Comparison of ENCODE assay signal across 18 mouse cellular contexts in the genomic region with DNA sequence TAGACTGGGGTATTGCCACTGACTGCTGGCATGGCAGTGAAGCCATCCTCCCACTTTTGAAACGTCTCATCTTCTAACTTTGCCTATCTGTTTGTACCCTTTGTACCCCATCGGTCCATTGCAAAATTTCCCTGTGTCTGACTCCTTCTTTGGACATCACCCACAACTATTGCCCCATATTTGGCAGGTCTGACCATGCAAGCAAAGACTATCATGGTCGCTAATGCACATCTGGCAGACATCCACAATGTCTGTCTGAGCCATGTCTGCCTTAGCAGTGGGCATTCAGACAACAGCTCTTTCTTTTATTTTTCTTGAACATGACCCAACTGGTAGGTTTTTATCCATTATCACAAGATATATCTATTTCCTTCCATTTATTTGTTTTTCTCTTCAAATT. TPM values are rescaled to one million over a fixed set of nuclear protein-coding genes. Genes with fewer than 3 reads are reported as not detected.
DNase-seq lines count a peak whose midpoint lies in the region; ATAC-seq and TF ChIP-seq lines count a peak whose summit lies in the region.
"Had no signal": no experiment of that assay in that cellular context is flagged by ENCODE, and none has a peak within 500 bp of the region (broad histone marks: within the 10 kb centered on the region; RNA-seq: fewer than 3 reads in every experiment).

No protein-coding gene starts in this region.

- H3K4me3 ChIP-seq in liver, postnatal 0 days (ENCODE audit: low read depth, low read length): no peak overlapping the region
- no peak overlapping the region for H3K4me3 ChIP-seq in myocyte
- H3K4me3 ChIP-seq: embryonic facial prominence, embryonic 12.5 days; hindbrain, embryonic 13.5 days; limb, embryonic 15.5 days; midbrain, embryonic 10.5 days had no signal

- 43% methylated on average over 3 of the region's 3 CpGs for WGBS in liver, postnatal 0 days (ENCODE audit: insufficient replicate concordance)

- no peak for TF ChIP-seq CTCF in liver, postnatal 0 days (IDR thresholded peaks at IDR 0.05; ENCODE audit: low read depth)

- no peaks in the 10 kb centered on the region for H3K4me1 ChIP-seq in liver, postnatal 0 days (ENCODE audit: insufficient read depth)
- H3K4me1 ChIP-seq: embryonic facial prominence, embryonic 12.5 days; hindbrain, embryonic 13.5 days; limb, embryonic 15.5 days; midbrain, embryonic 10.5 days had no signal

- ATAC-seq in liver, postnatal 0 days: peak; percentile 94

- no peak overlapping the region for H3K9ac ChIP-seq in liver, postnatal 0 days (replicated peaks)
- H3K9ac ChIP-seq: embryonic facial prominence, embryonic 12.5 days; hindbrain, embryonic 13.5 days; limb, embryonic 15.5 days had no signal

- intact Hi-C loops in heart, postnatal 10 days (cut with DNase I): no loop called here

- TF ChIP-seq EP300 in liver, postnatal 0 days (IDR thresholded peaks at IDR 0.05; ENCODE audit: low read depth): peak; percentile 16; the same call in 1 of the 2 replicates

- DNase-seq in adrenal gland, postnatal 10 days: peak; percentile 55
- no peak for DNase-seq in adrenal gland, postnatal 25 days
- DNase-seq in liver, postnatal 0 days: peak; percentile 51
- DNase-seq in liver: no peak
- DNase-seq in adrenal gland, postnatal 14 days: peak; percentile 23
- DNase-seq in heart, postnatal 10 days: no peak
- DNase-seq in retina, postnatal 1 day: no peak
- DNase-seq: B cell, adult 2 months; cerebellum, adult 9-10 months; kidney, adult 8-10 months; lung, adult 2 months; lung, postnatal 4 days; thymus, postnatal 4 days had no signal

- no peak overlapping the region for H3ac ChIP-seq in myocyte (ENCODE audit: control insufficient read depth, insufficient read length)

- no peaks in the 10 kb centered on the region for H3K9me3 ChIP-seq in liver, postnatal 0 days (ENCODE audit: low read length)
- H3K9me3 ChIP-seq: embryonic facial prominence, embryonic 12.5 days; hindbrain, embryonic 13.5 days; limb, embryonic 15.5 days; midbrain, embryonic 10.5 days had no signal

- no peaks in the 10 kb centered on the region for H3K36me3 ChIP-seq in liver, postnatal 0 days (replicated peaks; ENCODE audit: insufficient read depth, low read length)
- no peaks in the 10 kb centered on the region for H3K36me3 ChIP-seq in myocyte (ENCODE audit: control insufficient read depth, insufficient read depth)
- H3K36me3 ChIP-seq: embryonic facial prominence, embryonic 12.5 days; hindbrain, embryonic 13.5 days; limb, embryonic 15.5 days; midbrain, embryonic 10.5 days had no signal

- no peaks in the 10 kb centered on the region for H3K79me2 ChIP-seq in myocyte (ENCODE audit: control insufficient read depth, insufficient read depth)

- no peak overlapping the region for H3K4me2 ChIP-seq in liver, postnatal 0 days (ENCODE audit: low read depth, low read length)
- H3K4me2 ChIP-seq in myocyte (ENCODE audit: low read depth): peak overlapping the region; percentile 45
- H3K4me2 ChIP-seq: embryonic facial prominence, embryonic 12.5 days; hindbrain, embryonic 13.5 days; limb, embryonic 15.5 days had no signal

- H3K27ac ChIP-seq in liver, postnatal 0 days (ENCODE audit: low read depth): no peak overlapping the region
- H3K27ac ChIP-seq: embryonic facial prominence, embryonic 12.5 days; hindbrain, embryonic 13.5 days; limb, embryonic 15.5 days; midbrain, embryonic 10.5 days had no signal

- H3K27me3 ChIP-seq in liver, postnatal 0 days (ENCODE audit: insufficient read depth, low read length): no peaks in the 10 kb centered on the region
- no peaks in the 10 kb centered on the region for H3K27me3 ChIP-seq in myocyte (ENCODE audit: control insufficient read depth, insufficient read depth, insufficient read length)
- H3K27me3 ChIP-seq: embryonic facial prominence, embryonic 12.5 days; hindbrain, embryonic 13.5 days; limb, embryonic 15.5 days had no signal

- no peak for TF ChIP-seq POLR2A in myocyte (IDR thresholded peaks at IDR 0.05; ENCODE audit: insufficient read length, low read depth)

TF ChIP-seq in myocyte, 11 proteins besides CTCF, POLR2A, EP300 and RAD21:
- TF ChIP-seq TCF12 (IDR thresholded peaks at IDR 0.05; ENCODE audit: insufficient read depth, poor library complexity, severe bottlenecking) (no peak), CEBPB (IDR thresholded peaks at IDR 0.05; ENCODE audit: insufficient read depth, poor library complexity, severe bottlenecking) (peak; percentile 90), REST (IDR thresholded peaks at IDR 0.05; ENCODE audit: insufficient read depth, insufficient read length) (no peak), E2F4 (IDR thresholded peaks at IDR 0.05; ENCODE audit: insufficient read depth) (no peak), SRF (IDR thresholded peaks at IDR 0.05; ENCODE audit: control insufficient read depth, insufficient read length, low read depth) (peak; percentile 85), TCF3 (IDR thresholded peaks at IDR 0.05; ENCODE audit: insufficient read length, low read depth) (no peak)
TF ChIP-seq in myocyte: peak in this region for 2.

RNA-seq across cellular contexts. Expression of a gene that starts 25.3 kb away (rescaled TPM):
- 1 to 10 TPM; 5.4 to 5.8 TPM for total RNA-seq in adrenal gland, postnatal 10 days (2021)
- 1.9 and 2.0 TPM in 2 replicates for total RNA-seq in adrenal gland, postnatal 25 days (2021)
- 1.3 and 1.5 TPM in 2 replicates for polyA plus RNA-seq in liver, postnatal 0 days (2015; fragmentation: Nextera tagmentation; extraction: Ambion mirVana)
- total RNA-seq in adrenal gland, postnatal 14 days (2021): 2.8 and 4.7 TPM in 2 replicates
- 0.13 TPM for polyA plus RNA-seq in myocyte (2012; fragmentation: generic; extraction: Trizol)
- total RNA-seq in heart, postnatal 10 days (2021): under 1 TPM; 0.60 to 0.79 TPM

Comparison
In these comparisons a context has a peak if more than half of its experiments do, and no peak if none do; other contexts are left out.
1. DNase-seq: peak in adrenal gland, postnatal 10 days (single experiment), liver, postnatal 0 days (single experiment) and adrenal gland, postnatal 14 days (single experiment); none in adrenal gland, postnatal 25 days (single experiment), liver (single experiment), heart, postnatal 10 days (0 of 2) and retina, postnatal 1 day (single experiment).